Mouse (Mus musculus): ENCODE results near the gene Sdk1. TPM values are rescaled to one million over a fixed set of nuclear protein-coding genes. Genes with fewer than 3 reads are reported as not detected.

Sdk1 gene
- total RNA-seq, 2 experiments from 2014 or later, result 8.1 to 8.2 TPM

- no peak for DNase-seq (ENCODE audit: extremely low spot score in 1 of 2, low spot score in 1 of 2)
These were observed 616.5 kb downstream of the Sdk1 start for GRCm38 (mm10) chr5:141857781-141858180.

- DNase-seq (ENCODE audit: extremely low spot score in 1 of 2, low spot score in 1 of 2), result no peak
These were observed 617.3 kb downstream of the Sdk1 start for GRCm38 (mm10) chr5:141858406-141859160.

GRCm38 (mm10) chr5:141866042-141866441 is 624.8 kb downstream of the Sdk1 start:
- DNase-seq (ENCODE audit: extremely low spot score in 1 of 2, low spot score in 1 of 2), result no peak

- DNase-seq (ENCODE audit: extremely low spot score in 1 of 2, low spot score in 1 of 2), result no peak
These were observed 632.5 kb downstream of the Sdk1 start for GRCm38 (mm10) chr5:141873751-141874150.

GRCm38 (mm10) chr5:141880661-141881060 is 639.4 kb downstream of the Sdk1 start:
- DNase-seq (ENCODE audit: extremely low spot score in 1 of 2, low spot score in 1 of 2), result no peak

GRCm38 (mm10) chr5:141884111-141884647 is 642.9 kb downstream of the Sdk1 start:
- DNase-seq (ENCODE audit: extremely low spot score in 1 of 2, low spot score in 1 of 2), result no peak

GRCm38 (mm10) chr5:141886006-141886405 is 644.7 kb downstream of the Sdk1 start:
- DNase-seq (ENCODE audit: extremely low spot score in 1 of 2, low spot score in 1 of 2), result peak in 1 of 2 experiments; percentile 15

- no peak for DNase-seq (ENCODE audit: extremely low spot score in 1 of 2, low spot score in 1 of 2)
These were observed 648.5 kb downstream of the Sdk1 start for GRCm38 (mm10) chr5:141889766-141890165.

- no peak for DNase-seq (ENCODE audit: extremely low spot score in 1 of 2, low spot score in 1 of 2)
These were observed 655.1 kb downstream of the Sdk1 start for GRCm38 (mm10) chr5:141896402-141896801.

- no peak for DNase-seq (ENCODE audit: extremely low spot score in 1 of 2, low spot score in 1 of 2)
These were observed 656.2 kb downstream of the Sdk1 start for GRCm38 (mm10) chr5:141897481-141897880.

- no peak for DNase-seq (ENCODE audit: extremely low spot score in 1 of 2, low spot score in 1 of 2)
These were observed 658.5 kb downstream of the Sdk1 start for GRCm38 (mm10) chr5:141899751-141900150.

GRCm38 (mm10) chr5:141902544-141903250 is 661.4 kb downstream of the Sdk1 start:
- DNase-seq (ENCODE audit: extremely low spot score in 1 of 2, low spot score in 1 of 2), result no peak

- no peak for DNase-seq (ENCODE audit: extremely low spot score in 1 of 2, low spot score in 1 of 2)
These were observed 669.2 kb downstream of the Sdk1 start for GRCm38 (mm10) chr5:141910444-141910843.

- DNase-seq (ENCODE audit: extremely low spot score in 1 of 2, low spot score in 1 of 2), result no peak
These were observed 669.6 kb downstream of the Sdk1 start for GRCm38 (mm10) chr5:141910886-141911285.

GRCm38 (mm10) chr5:141912881-141913280 is 671.6 kb downstream of the Sdk1 start:
- DNase-seq (ENCODE audit: extremely low spot score in 1 of 2, low spot score in 1 of 2), result no peak

- no peak for DNase-seq (ENCODE audit: extremely low spot score in 1 of 2, low spot score in 1 of 2)
These were observed 675.7 kb downstream of the Sdk1 start for GRCm38 (mm10) chr5:141916954-141917353.

- DNase-seq (ENCODE audit: extremely low spot score in 1 of 2, low spot score in 1 of 2), result no peak
These were observed 697.7 kb downstream of the Sdk1 start for GRCm38 (mm10) chr5:141939000-141939399.

- DNase-seq (ENCODE audit: extremely low spot score in 1 of 2, low spot score in 1 of 2), result no peak
These were observed 699.3 kb downstream of the Sdk1 start for GRCm38 (mm10) chr5:141940636-141941035.

- no peak for DNase-seq (ENCODE audit: extremely low spot score in 1 of 2, low spot score in 1 of 2)
These were observed 709.5 kb downstream of the Sdk1 start for GRCm38 (mm10) chr5:141950791-141951190.

GRCm38 (mm10) chr5:141952270-141952669 is 711.0 kb downstream of the Sdk1 start:
- no peak for DNase-seq (ENCODE audit: extremely low spot score in 1 of 2, low spot score in 1 of 2)

- DNase-seq (ENCODE audit: extremely low spot score in 1 of 2, low spot score in 1 of 2), result no peak
These were observed 711.6 kb downstream of the Sdk1 start for GRCm38 (mm10) chr5:141952708-141953490.

Measured in layer of hippocampus, postnatal 25 days (tissue).